Mouse (Mus musculus) Patski (cell line): ENCODE results near the gene Chgb. TPM values are rescaled to one million over a fixed set of nuclear protein-coding genes. Genes with fewer than 3 reads are reported as not detected.

ENCODE experiments used
- ATAC-seq: fragments of 100-300 bp; one replicate; pipeline ENCODE4 v1.8.0; 2021
- CTCF ChIA-PET: fragments of 350-600 bp; sonication (Branson Sonifier 250); formaldehyde crosslinking; loops from one replicate; lab custom pipeline; 2022; ENCODE audit warnings: inconsistent platforms; lab: Charles Lee
- POLR2A ChIA-PET: fragments of 350-600 bp; sonication (Branson Sonifier 250); formaldehyde crosslinking; loops from one replicate; lab custom pipeline; 2022; ENCODE audit warnings: antibody characterized with exemption, inconsistent platforms; lab: Charles Lee
- DNase-seq: peaks from one replicate; pipeline ENCODE4 v3.0.0-alpha.2; 2011; ENCODE audit warnings: low read depth, low spot score
- H3K27me3 ChIP-seq: fragments of 371-371 bp; one replicate; pipeline ENCODE4 v1.5.1; 2021
- CTCF ChIP-seq: fragments of 100-300 bp; IDR thresholded peaks from one replicate; pipeline ENCODE4 v1.5.1; 2021
- in situ Hi-C: fragments of 300-500 bp; cut with MboI; formaldehyde crosslinking; loops from 3 replicates; pipeline ENCODE4 v1.11.1; 2018; ENCODE audit warnings: low pct_unique_long_range_greater_than_20kb, mixed read lengths
- polyA plus RNA-seq: library from polyadenylated mRNA; unstranded; gene quantifications from one replicate; pipeline ENCODE4 v1.2.3, GENCODE M21; 2021

The Chgb gene
- polyA plus RNA-seq, 1 experiment from 2014 or later, result 0.22 TPM

- in situ Hi-C loops, result no loop called here
- H3K27me3 ChIP-seq, result no peaks in the 10 kb centered on the region
- ChIA-PET POLR2A (no interaction called here), CTCF (interaction anchor here (1.0 to 1.3 kb wide), 2 partner anchors 10 to 18 kb away, joined by 3 read pairs; no protein-coding TSS in a partner anchor)
- TF ChIP-seq CTCF, result no peak
- ATAC-seq, result no peak
- no peak for DNase-seq
Measured at GRCm38 (mm10) chr2:132752398-132752797, 28.7 kb upstream of the Chgb start.

- no peak for ATAC-seq
- no peak for DNase-seq
- no peaks in the 10 kb centered on the region for H3K27me3 ChIP-seq
- POLR2A ChIA-PET, result no interaction called here
- CTCF ChIA-PET, result interaction anchor here (1.0 to 1.6 kb wide), 3 partner anchors 11 to 17 kb away, joined by 3 to 4 read pairs (median 3); no protein-coding TSS in a partner anchor
- no peak for TF ChIP-seq CTCF
- in situ Hi-C loops, result no loop called here
Measured at GRCm38 (mm10) chr2:132753137-132753536, 27.9 kb upstream of the Chgb start.

- CTCF ChIA-PET, result no interaction called here
- POLR2A ChIA-PET, result no interaction called here
- in situ Hi-C loops, result no loop called here
- ATAC-seq (no peak), DNase-seq (no peak)
- H3K27me3 ChIP-seq, result no peaks in the 10 kb centered on the region
- no peak for TF ChIP-seq CTCF
Measured at GRCm38 (mm10) chr2:132757911-132758310, 23.2 kb upstream of the Chgb start.

GRCm38 (mm10) chr2:132770822-132771221, 10.3 kb upstream of the Chgb start:
- ChIA-PET POLR2A (no interaction called here), CTCF (interaction anchor here (1.3 to 1.5 kb wide), 2 partner anchors 8 to 18 kb away, joined by 3 read pairs; no protein-coding TSS in a partner anchor)
- DNase-seq (no peak), ATAC-seq (peak; percentile 62)
- H3K27me3 ChIP-seq, result peaks cover 7% of the 10 kb centered on the region
- in situ Hi-C loops, result no loop called here
- no peak for TF ChIP-seq CTCF

- in situ Hi-C loops, result no loop called here
- H3K27me3 ChIP-seq, result peaks cover 31% of the 10 kb centered on the region
- ChIA-PET CTCF (interaction anchor here (1.1 to 1.2 kb wide), 2 partner anchors 10 to 17 kb away, joined by 3 to 4 read pairs; no protein-coding TSS in a partner anchor), POLR2A (no interaction called here)
- ATAC-seq (peak; percentile 100), DNase-seq (peak; percentile 73)
- no peak for TF ChIP-seq CTCF
Measured at GRCm38 (mm10) chr2:132781439-132782068, 476 bp downstream of the Chgb start.

GRCm38 (mm10) chr2:132784039-132784438, 3.0 kb downstream of the Chgb start:
- ChIA-PET POLR2A (no interaction called here), CTCF (interaction anchor here (1.0 kb wide), 2 partner anchors 15 to 16 kb away, joined by 3 to 5 read pairs; no protein-coding TSS in a partner anchor)
- ATAC-seq, result no peak
- no peak for DNase-seq
- in situ Hi-C loops, result no loop called here
- H3K27me3 ChIP-seq, result peaks cover 31% of the 10 kb centered on the region
- no peak for TF ChIP-seq CTCF

- DNase-seq (no peak), ATAC-seq (no peak)
- TF ChIP-seq CTCF, result no peak
- ChIA-PET POLR2A (no interaction called here), CTCF (no interaction called here)
- in situ Hi-C loops, result no loop called here
- H3K27me3 ChIP-seq, result peaks cover 20% of the 10 kb centered on the region
Measured at GRCm38 (mm10) chr2:132793441-132794203, 12.5 kb downstream of the Chgb start.

GRCm38 (mm10) chr2:132794204-132794586, 13.1 kb downstream of the Chgb start:
- CTCF ChIA-PET, result no interaction called here
- no peak for DNase-seq
- POLR2A ChIA-PET, result no interaction called here
- no peak for ATAC-seq
- H3K27me3 ChIP-seq, result peaks cover 20% of the 10 kb centered on the region
- no peak for TF ChIP-seq CTCF
- in situ Hi-C loops, result no loop called here

- ChIA-PET POLR2A (no interaction called here), CTCF (interaction anchor here (0.9 kb wide), 1 partner anchor 11 kb away, joined by 4 read pairs; no protein-coding TSS in a partner anchor)
- DNase-seq (no peak), ATAC-seq (no peak)
- in situ Hi-C loops, result no loop called here
- TF ChIP-seq CTCF, result no peak
- no peaks in the 10 kb centered on the region for H3K27me3 ChIP-seq
Measured at GRCm38 (mm10) chr2:132802976-132803375, 21.9 kb downstream of the Chgb start.

- H3K27me3 ChIP-seq, result no peaks in the 10 kb centered on the region
- TF ChIP-seq CTCF, result peak; percentile 25
- CTCF ChIA-PET, result interaction anchor here (1.3 kb wide), 1 partner anchor 90 kb away, joined by 3 read pairs; no protein-coding TSS in a partner anchor
- peak; percentile 77 for DNase-seq
- ATAC-seq, result peak; percentile 99
- POLR2A ChIA-PET, result no interaction called here
- in situ Hi-C loops, result no loop called here
Measured at GRCm38 (mm10) chr2:132815608-132816314, 34.7 kb downstream of the Chgb start, which contains the start of the genes Trmt6 and Mcm8. Gene Trmt6, minus strand, starts transcription at chr2:132816055. Gene Mcm8, plus strand, starts transcription at chr2:132816141.
